Mouse (Mus musculus) small intestine, adult 2 months (tissue): ENCODE measurements around the gene Lpar2.

ENCODE experiments used
- CTCF ChIP-seq: fragments of 200-500 bp; IDR thresholded peaks from 2 replicates; pipeline ENCODE4 v1.5.1; 2012; ENCODE audit warnings: low read depth, mild to moderate bottlenecking, control low read depth, inconsistent platforms, low read length, moderate library complexity, mixed read lengths; ENCODE audit not compliant: insufficient replicate concordance, insufficient read length; ENCODE audit errors: extremely low read depth
- POLR2A ChIP-seq: fragments of 200-500 bp; IDR thresholded peaks from 2 replicates; pipeline ENCODE4 v1.6.1; 2012; ENCODE audit warnings: low read depth, mild to moderate bottlenecking, control low read depth, inconsistent platforms, low read length, moderate library complexity

DNA sequence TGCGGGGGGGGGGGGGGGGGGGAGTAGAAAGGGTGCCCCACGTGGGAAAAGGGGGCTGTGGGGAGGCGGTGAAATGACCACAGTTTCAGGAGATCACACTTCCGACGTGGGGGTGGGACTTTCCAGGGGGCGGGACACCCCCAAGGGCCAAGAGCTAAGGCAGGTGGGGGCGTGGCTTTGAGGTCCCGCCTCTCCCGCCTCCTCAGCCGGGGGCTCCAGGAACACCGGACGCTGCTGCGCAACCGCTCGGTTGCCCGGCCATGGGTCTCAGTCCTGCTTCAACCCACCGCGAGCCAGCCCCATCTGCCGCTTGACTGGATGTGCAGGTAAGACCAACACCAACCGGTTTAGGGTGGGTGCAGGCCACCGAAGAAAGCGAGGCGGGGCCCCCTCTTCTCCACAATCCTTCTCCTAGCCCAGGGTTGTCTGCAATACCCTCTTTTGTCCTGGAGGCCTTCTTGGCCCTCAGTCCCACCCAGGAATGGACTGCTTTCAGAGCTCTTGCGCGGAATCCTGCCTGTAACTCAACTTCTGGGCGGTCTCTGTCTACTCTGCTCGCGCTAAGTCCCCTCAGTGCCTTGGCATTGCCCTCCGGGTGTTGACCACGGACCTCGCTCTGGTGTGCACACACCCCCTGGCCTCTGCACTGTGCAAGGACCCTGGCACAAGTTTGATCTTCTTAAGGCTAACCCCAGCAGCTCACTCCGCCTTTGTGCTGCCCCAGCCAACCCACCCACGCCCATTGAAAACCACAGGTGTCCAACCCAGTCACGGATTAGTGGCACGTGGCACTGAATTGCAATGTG is at the start of gene Lpar2:
- TF ChIP-seq CTCF (no peak), POLR2A (no peak)
